Mouse (Mus musculus) limb, embryonic 15.5 days (tissue): ENCODE data around the gene Pot1b. TPM values are rescaled to one million over a fixed set of nuclear protein-coding genes. Genes with fewer than 3 reads are reported as not detected.

Experiments
- ATAC-seq: fragments of 200-750 bp; cut with Nextera tagmentation; 2 replicates; pipeline ENCODE4 v1.8.0; 2017; ENCODE audit warnings: low read depth, moderate TSS enrichment; ENCODE audit not compliant: insufficient number of reproducible peaks, low FRiP score, low TSS enrichment
- H3K27ac ChIP-seq: fragments of 300-500 bp; sonication (generic); 2 replicates; pipeline ENCODE4 v1.5.1; 2015; ENCODE audit warnings: moderate library complexity, mild to moderate bottlenecking, inconsistent platforms
- H3K27me3 ChIP-seq: fragments of 300-500 bp; sonication (generic); 2 replicates; pipeline ENCODE4 v1.6.1; 2015; ENCODE audit warnings: inconsistent platforms
- H3K36me3 ChIP-seq: fragments of 300-500 bp; sonication (generic); 2 replicates; pipeline ENCODE4 v1.6.1; 2015; ENCODE audit warnings: inconsistent platforms
- H3K4me1 ChIP-seq: fragments of 300-500 bp; sonication (generic); 2 replicates; pipeline ENCODE4 v1.6.1; 2015; ENCODE audit warnings: inconsistent platforms
- H3K4me2 ChIP-seq: fragments of 300-500 bp; sonication (generic); 2 replicates; pipeline ENCODE4 v1.6.1; 2015; ENCODE audit warnings: mild to moderate bottlenecking, inconsistent platforms
- H3K4me3 ChIP-seq: fragments of 300-500 bp; sonication (generic); 2 replicates; pipeline ENCODE4 v1.5.1; 2015; ENCODE audit warnings: mild to moderate bottlenecking, inconsistent platforms
- H3K9ac ChIP-seq: fragments of 300-500 bp; sonication (generic); 2 replicates; pipeline ENCODE4 v1.6.1; 2015; ENCODE audit warnings: inconsistent platforms
- H3K9me3 ChIP-seq: fragments of 300-500 bp; sonication (generic); 2 replicates; pipeline ENCODE4 v1.6.1; 2016; ENCODE audit warnings: inconsistent platforms
- WGBS: fragments of 180-500 bp; shearing (Covaris S2); methylation state at CpG from one replicate; pipeline ENCODE4 v1.1.7; 2015; 5-methylcytosine and 5-hydroxymethylcytosine counted together
- polyA plus RNA-seq: library from polyadenylated mRNA; unstranded; fragments of >200 nt; fragmentation: Nextera tagmentation; extraction: Ambion mirVana; gene quantifications from 2 replicates; pipeline ENCODE4 v1.2.1, GENCODE M21; 2015

Gene Pot1b
- 7.6 and 7.7 TPM in 2 replicates for polyA plus RNA-seq

DNA sequence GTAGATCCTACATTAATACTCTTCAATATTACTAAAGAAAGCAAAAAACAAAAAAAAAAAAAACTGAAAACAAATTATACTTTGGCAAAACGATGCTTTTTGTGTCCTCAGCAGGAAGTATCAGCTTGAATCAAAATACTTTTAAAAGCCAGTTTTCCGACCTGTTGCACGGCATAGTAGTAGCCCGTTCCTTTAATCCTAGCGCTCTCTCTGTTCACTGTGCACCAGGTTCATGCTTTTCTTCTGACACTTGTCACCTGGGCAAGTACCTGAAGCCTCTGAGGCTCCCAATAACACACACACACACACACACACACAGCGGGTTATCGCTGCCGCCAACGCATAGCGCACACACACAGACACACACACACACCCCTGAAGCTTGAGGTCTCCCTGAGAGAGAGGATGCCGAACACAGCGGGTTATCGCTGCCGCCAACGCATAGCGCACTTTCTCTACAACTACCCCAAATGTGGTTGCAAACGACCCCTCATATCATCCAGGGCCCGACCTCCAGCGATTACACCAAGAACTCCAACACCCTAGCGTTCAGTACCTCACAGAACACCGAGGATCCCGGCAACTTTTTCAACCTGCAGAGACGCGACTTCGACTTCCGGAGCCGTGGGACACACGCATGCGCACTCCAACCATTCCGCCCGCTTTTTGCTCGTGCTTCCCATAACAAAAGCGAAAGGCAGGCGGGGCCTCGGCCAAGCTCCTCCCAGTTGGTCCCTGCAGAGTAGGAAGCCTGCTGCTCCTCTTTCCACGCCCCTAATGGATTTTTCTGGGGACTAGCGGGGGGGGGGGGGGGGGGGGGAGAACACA is at the start of gene Pot1b:
TSS of gene Pot1b (minus strand) at position 645 of the 828 bp plus-strand sequence.
- Histone ChIP-seq H3K9me3 (no peaks in the 10 kb centered on the region), H3K9ac (peak within 1 kb of the TSS; percentile 58), H3K4me1 (no peaks in the 10 kb centered on the region), H3K27ac (peak within 1 kb of the TSS; percentile 71), H3K4me2 (peak within 1 kb of the TSS; percentile 58), H3K36me3 (peaks cover 12% of the 10 kb centered on the region; the same call in 1 of the 2 replicates), H3K4me3 (peak within 1 kb of the TSS; percentile 73), H3K27me3 (no peaks in the 10 kb centered on the region)
- whole genome bisulfite sequencing, result under 1% methylated on average over 37 of the region's 37 CpGs
- ATAC-seq, result peak; percentile 97

DNA sequence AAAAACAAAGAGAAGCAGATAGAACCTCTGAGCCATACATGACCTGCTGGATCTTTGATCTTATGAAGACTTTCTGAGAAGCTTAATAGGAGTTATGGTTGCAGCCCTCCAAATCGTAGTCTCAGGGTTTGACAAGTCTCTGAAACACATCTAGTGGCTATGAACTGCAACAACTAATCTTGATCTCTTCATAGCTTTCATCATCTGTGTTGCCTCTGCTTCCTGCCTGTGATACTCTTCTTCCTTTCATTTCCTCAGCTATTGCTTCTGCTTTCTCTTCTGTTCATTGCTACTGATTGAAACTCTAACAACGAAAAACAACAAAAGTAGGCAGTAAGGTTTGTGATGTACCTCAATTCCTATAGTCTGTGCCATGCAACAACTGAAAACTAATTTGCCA is 38.7 kb upstream of the Pot1b start:
- WGBS, result 65% methylated on average over 2 of the region's 2 CpGs
- Histone ChIP-seq H3K27me3 (no peaks in the 10 kb centered on the region), H3K9me3 (no peaks in the 10 kb centered on the region)

GRCm38 (mm10) chr17:55749786-55750185 is 37.4 kb upstream of the Pot1b start, which contains the start of gene Adgre4:
Gene Adgre4, plus strand, starts transcription at chr17:55749984.
- no peak within 1 kb of the TSS for H3K27ac ChIP-seq
- no peak for ATAC-seq
- 52% methylated on average over 2 of the region's 2 CpGs for WGBS
- no peaks in the 10 kb centered on the region for H3K27me3 ChIP-seq
- no peaks in the 10 kb centered on the region for H3K4me1 ChIP-seq
- no peak within 1 kb of the TSS for H3K9ac ChIP-seq
- no peaks in the 10 kb centered on the region for H3K9me3 ChIP-seq
- H3K4me2 ChIP-seq, result no peak within 1 kb of the TSS
- H3K36me3 ChIP-seq, result no peaks in the 10 kb centered on the region
- no peak within 1 kb of the TSS for H3K4me3 ChIP-seq

More for the DNA sequence above, 38.7 kb upstream of the Pot1b start:
- Histone ChIP-seq H3K4me2 (no peak overlapping the region), H3K27ac (no peak overlapping the region), H3K4me3 (no peak overlapping the region), H3K4me1 (no peaks in the 10 kb centered on the region), H3K36me3 (no peaks in the 10 kb centered on the region), H3K9ac (no peak overlapping the region)
- ATAC-seq, result no peak

DNA sequence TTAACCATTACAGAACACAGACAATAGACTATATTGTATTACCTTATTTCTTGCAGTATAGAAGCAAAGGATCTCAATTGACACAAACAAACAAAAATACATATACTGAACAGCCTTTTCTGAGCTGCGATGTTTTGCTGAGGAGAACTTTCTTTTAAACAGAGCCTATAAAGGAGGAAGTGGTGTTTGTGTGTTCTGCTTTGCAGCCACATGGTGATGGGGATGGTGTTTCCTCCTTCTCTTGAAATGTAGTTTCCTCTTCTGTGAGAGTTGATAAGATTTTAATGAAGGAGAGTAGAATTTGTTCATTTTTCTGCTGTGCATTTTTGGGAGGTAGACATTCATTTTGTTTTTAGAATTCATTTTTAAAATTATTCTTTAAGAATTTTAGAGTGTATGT is 24.2 kb upstream of the Pot1b start:
- no peak overlapping the region for H3K27ac ChIP-seq
- H3K4me1 ChIP-seq, result no peaks in the 10 kb centered on the region
- ATAC-seq, result no peak
- no peaks in the 10 kb centered on the region for H3K36me3 ChIP-seq
- no peak overlapping the region for H3K4me2 ChIP-seq
- WGBS, result 84% methylated on average over 1 of the region's 1 CpGs
- no peak overlapping the region for H3K4me3 ChIP-seq
- no peaks in the 10 kb centered on the region for H3K27me3 ChIP-seq
- no peaks in the 10 kb centered on the region for H3K9me3 ChIP-seq
- H3K9ac ChIP-seq, result no peak overlapping the region

DNA sequence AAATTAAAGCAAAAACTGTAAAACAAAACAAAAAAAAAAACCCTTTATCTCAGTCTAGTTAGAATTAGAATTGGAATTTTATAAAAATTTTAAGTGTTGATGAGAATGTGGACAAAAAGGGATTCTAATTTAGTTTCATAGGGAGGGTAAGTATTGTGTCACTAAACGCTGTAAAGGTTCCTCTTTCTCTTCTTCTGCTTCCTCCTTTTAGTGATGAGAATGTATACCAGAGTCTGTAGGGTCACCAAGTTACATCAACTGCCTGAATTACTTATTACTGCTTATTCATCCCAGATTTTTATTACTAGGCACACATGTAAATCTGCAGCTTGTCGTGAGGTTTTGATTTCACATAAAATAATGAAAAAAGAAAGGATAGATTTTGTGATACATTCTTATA is 13.8 kb upstream of the Pot1b start:
- H3K4me1 ChIP-seq, result no peaks in the 10 kb centered on the region
- no peak overlapping the region for H3K4me3 ChIP-seq
- H3K9me3 ChIP-seq, result no peaks in the 10 kb centered on the region
- no peak overlapping the region for H3K4me2 ChIP-seq
- no peaks in the 10 kb centered on the region for H3K27me3 ChIP-seq
- H3K9ac ChIP-seq, result no peak overlapping the region
- H3K36me3 ChIP-seq, result no peaks in the 10 kb centered on the region
- 57% methylated on average over 2 of the region's 2 CpGs for WGBS
- H3K27ac ChIP-seq, result no peak overlapping the region
- no peak for ATAC-seq

DNA sequence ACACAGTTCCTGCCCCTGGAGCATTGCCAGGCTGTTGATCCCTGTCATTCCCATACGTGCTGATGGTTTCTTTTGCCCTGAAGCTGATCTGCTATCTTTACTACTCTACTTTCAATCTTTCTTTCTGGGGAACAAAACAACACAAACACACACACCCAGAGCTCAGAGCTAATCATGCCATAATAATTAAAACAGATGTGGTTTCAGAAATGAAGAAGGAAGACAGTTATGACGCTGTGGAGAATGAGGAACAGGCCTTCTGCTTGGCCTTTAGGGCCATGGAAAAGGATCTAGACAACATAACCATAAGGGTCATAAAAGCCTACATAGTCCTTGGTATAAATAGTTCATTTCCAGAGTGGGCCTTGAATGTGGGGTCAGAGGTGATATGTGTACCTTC is 9.8 kb upstream of the Pot1b start:
- H3K9me3 ChIP-seq, result no peaks in the 10 kb centered on the region
- H3K4me3 ChIP-seq, result no peak overlapping the region
- H3K9ac ChIP-seq, result no peak overlapping the region
- no peak for ATAC-seq
- 49% methylated on average over 2 of the region's 2 CpGs for WGBS
- no peak overlapping the region for H3K4me2 ChIP-seq
- no peaks in the 10 kb centered on the region for H3K27me3 ChIP-seq
- H3K4me1 ChIP-seq, result no peaks in the 10 kb centered on the region
- H3K27ac ChIP-seq, result no peak overlapping the region
- no peaks in the 10 kb centered on the region for H3K36me3 ChIP-seq

DNA sequence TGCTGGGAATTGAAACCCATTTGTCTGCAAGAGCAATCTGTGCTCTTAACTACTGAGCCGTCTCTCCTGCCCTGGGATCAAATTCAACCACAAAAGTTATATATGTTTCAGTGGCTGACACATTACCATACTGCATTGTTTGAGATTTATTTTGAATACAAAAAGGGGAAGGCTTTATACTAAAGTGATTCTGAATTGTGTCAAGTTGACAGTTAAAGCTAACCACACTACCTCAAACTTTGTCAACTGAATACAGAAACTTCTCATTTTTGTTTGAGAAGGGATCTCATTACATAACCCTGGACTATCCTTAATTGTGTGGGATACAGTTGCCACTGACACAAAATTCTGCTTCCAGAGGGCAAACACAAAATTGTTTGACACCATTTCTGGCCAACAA is 8.8 kb upstream of the Pot1b start:
- Histone ChIP-seq H3K36me3 (no peaks in the 10 kb centered on the region), H3K4me3 (no peak overlapping the region), H3K27me3 (no peaks in the 10 kb centered on the region), H3K9ac (no peak overlapping the region), H3K4me1 (no peaks in the 10 kb centered on the region), H3K9me3 (no peaks in the 10 kb centered on the region), H3K4me2 (no peak overlapping the region), H3K27ac (no peak overlapping the region)
- 44% methylated on average over 1 of the region's 1 CpGs for WGBS
- no peak for ATAC-seq

- H3K9me3 ChIP-seq, result no peaks in the 10 kb centered on the region
- no peak overlapping the region for H3K9ac ChIP-seq
- no peaks in the 10 kb centered on the region for H3K4me1 ChIP-seq
- WGBS, result 79% methylated on average over 5 of the region's 5 CpGs
- peaks cover 14% of the 10 kb centered on the region; the same call in 1 of the 2 replicates for H3K36me3 ChIP-seq
- ATAC-seq, result no peak
- H3K27me3 ChIP-seq, result no peaks in the 10 kb centered on the region
- no peak overlapping the region for H3K4me3 ChIP-seq
- H3K4me2 ChIP-seq, result no peak overlapping the region
- H3K27ac ChIP-seq, result no peak overlapping the region
Measured at GRCm38 (mm10) chr17:55702865-55703264, 9.6 kb downstream of the Pot1b start.

- no peak overlapping the region for H3K4me2 ChIP-seq
- H3K9ac ChIP-seq, result no peak overlapping the region
- H3K4me3 ChIP-seq, result no peak overlapping the region
- H3K27ac ChIP-seq, result no peak overlapping the region
- WGBS, result 63% methylated on average over 3 of the region's 3 CpGs
- no peak for ATAC-seq
- H3K4me1 ChIP-seq, result no peaks in the 10 kb centered on the region
- H3K36me3 ChIP-seq, result peaks cover 20% of the 10 kb centered on the region; the same call in 1 of the 2 replicates
- H3K9me3 ChIP-seq, result no peaks in the 10 kb centered on the region
- no peaks in the 10 kb centered on the region for H3K27me3 ChIP-seq
Measured at GRCm38 (mm10) chr17:55702161-55702820, 10.1 kb downstream of the Pot1b start.

GRCm38 (mm10) chr17:55699388-55699787 is 13.0 kb downstream of the Pot1b start:
- ATAC-seq, result no peak
- Histone ChIP-seq H3K4me1 (no peaks in the 10 kb centered on the region), H3K27me3 (no peaks in the 10 kb centered on the region), H3K27ac (no peak overlapping the region), H3K9me3 (no peaks in the 10 kb centered on the region), H3K4me3 (no peak overlapping the region), H3K36me3 (peaks cover 25% of the 10 kb centered on the region), H3K9ac (no peak overlapping the region), H3K4me2 (no peak overlapping the region)
- WGBS, result 91% methylated on average over 2 of the region's 2 CpGs

DNA sequence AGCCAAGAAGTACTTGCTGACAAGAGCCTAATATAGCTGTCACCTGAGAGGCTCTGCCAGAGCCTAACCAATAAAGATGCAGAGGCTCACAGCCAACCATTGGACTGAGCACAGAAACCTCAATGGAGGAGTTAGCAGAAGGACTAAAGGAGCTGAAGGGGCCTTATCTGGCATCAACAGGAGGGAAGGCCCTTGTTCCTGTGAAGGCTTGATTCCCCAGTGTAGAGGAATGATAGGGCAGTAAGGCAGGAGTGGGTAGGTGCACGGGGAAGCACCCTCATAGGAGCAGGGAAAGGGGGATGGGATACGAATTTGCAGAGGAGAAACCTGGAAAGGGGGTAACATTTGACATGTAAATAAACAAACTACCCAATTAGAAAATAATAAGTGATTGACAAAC is 51.3 kb downstream of the Pot1b start:
- Histone ChIP-seq H3K9me3 (no peaks in the 10 kb centered on the region), H3K4me1 (no peaks in the 10 kb centered on the region), H3K27ac (no peak overlapping the region), H3K4me2 (no peak overlapping the region), H3K4me3 (no peak overlapping the region), H3K36me3 (peaks cover 18% of the 10 kb centered on the region; the same call in 1 of the 2 replicates), H3K27me3 (no peaks in the 10 kb centered on the region), H3K9ac (no peak overlapping the region)
- no peak for ATAC-seq
- 79% methylated on average over 2 of the region's 2 CpGs for WGBS

DNA sequence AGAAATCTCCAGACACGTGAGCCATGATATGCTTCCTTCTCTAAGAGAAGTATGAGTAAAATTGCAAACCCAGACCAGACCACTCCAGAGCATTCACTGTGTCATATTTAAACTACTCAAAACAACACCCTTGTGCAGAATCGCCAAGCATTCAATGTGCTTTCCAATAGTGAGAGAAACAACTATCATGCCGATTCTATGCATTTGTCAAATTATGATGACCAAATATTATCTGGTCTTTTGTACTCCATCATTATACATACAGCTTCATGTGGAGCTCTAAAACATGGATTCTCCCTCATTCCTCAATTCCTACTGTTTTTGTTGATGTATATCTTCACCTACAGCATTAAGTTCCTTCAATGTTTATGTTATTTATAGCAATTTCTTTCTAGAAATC is 87.3 kb downstream of the Pot1b start, which contains the start of gene Vmn2r118:
TSS of gene Vmn2r118 (minus strand) at position 101 of the 400 bp plus-strand sequence.
- Histone ChIP-seq H3K27ac (no peak within 1 kb of the TSS), H3K9ac (no peak within 1 kb of the TSS), H3K4me1 (no peaks in the 10 kb centered on the region), H3K9me3 (no peaks in the 10 kb centered on the region), H3K4me3 (no peak within 1 kb of the TSS), H3K4me2 (no peak within 1 kb of the TSS), H3K27me3 (no peaks in the 10 kb centered on the region), H3K36me3 (no peaks in the 10 kb centered on the region)
- no peak for ATAC-seq
- WGBS, result 88% methylated on average over 3 of the region's 3 CpGs
